Mouse (Mus musculus) gastrocnemius, postnatal 36 days (tissue): ENCODE results near the gene Ranbp10. TPM values are rescaled to one million over a fixed set of nuclear protein-coding genes. Genes with fewer than 3 reads are reported as not detected.
A peak's percentile ranks its signal among the peaks of the same experiment; 100 is the strongest.

ENCODE experiments used
- DNase-seq, 2 experiments: peaks; one replicate each; pipeline ENCODE4 v3.0.0; 2022
- intact Hi-C: fragments of 180-260 bp; cut with DNase I; formaldehyde crosslinking; loops from one replicate; pipeline ENCODE4 v1.15.1; 2025
- total RNA-seq, 2 experiments: library from RNA; stranded (reverse); gene quantifications; 2 replicates each; pipeline ENCODE4 v1.2.3; 2021

Gene Ranbp10
- total RNA-seq, 2 experiments from 2014 or later = 19.7 to 22.0 TPM

- intact Hi-C loops = no loop called here
- DNase-seq = no peak
Observed at GRCm38 (mm10) chr8:105743301-105743700, 83.8 kb downstream of the Ranbp10 start.

DNA sequence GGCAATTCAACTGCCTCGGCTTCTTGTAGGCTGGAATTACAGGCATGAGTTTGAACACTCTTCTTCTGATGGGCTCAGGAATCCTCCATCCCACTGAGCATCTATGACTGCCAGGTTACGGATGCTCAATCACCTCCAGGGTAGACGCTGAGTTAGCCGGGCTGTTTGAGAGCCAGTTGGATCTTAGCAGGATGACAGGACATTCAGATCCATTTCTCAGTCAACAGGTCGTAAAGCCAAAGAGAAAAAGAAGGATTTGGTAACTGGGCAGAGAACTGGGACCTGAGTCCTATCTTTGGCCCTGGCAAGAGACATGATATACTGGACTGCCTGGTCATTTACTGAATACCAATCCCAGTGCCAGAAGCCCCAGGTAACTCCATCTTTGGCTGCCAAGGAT is 87.9 kb downstream of the Ranbp10 start:
- peak in 1 of 2 experiments; percentile 19 for DNase-seq
- intact Hi-C loops = no loop called here

- intact Hi-C loops = no loop called here
- no peak for DNase-seq
Observed at GRCm38 (mm10) chr8:105732186-105732585, 95.0 kb downstream of the Ranbp10 start.

- DNase-seq = no peak
- intact Hi-C loops = no loop called here
Observed at GRCm38 (mm10) chr8:105727397-105728124, 99.6 kb downstream of the Ranbp10 start.

DNA sequence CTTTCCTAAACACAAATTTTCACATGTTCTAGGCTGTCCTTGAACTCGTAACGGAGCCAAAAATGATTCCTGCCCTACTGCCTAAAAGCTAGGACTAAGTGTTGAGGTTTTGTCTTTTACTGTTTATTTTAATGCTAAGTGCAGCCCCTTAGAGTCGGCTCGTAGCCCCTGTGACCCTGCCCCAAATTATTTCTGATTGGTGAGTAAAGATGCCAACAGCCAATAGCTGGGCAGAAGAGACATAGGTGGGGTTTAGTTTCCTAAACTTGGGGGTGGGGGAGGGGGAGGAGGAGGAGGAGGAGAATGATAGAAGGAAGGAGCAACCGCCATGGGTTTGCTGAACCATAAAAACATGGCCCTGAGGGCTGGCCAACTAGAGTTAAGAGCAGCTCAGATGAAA is 101.4 kb downstream of the Ranbp10 start:
- no peak for DNase-seq
- intact Hi-C loops = no loop called here

DNA sequence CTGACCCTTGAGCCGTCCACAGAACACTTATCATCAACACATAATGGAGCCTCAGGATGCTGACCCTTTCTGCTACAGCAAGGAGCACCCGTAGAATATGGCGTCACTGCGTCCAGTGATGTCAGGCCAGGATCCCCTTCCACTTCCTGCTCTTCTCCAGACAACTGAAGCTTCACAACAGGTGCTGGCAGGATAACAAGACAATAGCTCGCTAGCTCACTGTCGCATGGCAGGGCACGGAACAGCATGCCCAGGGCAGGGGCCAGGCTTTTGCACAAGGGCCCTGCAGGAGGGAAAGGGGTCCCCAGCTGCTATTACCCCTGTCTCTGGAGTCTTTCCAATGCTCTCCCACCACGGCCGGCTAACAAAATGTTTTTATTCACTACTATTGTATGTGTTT is 104.3 kb downstream of the Ranbp10 start:
- no peak for DNase-seq
- intact Hi-C loops = no loop called here

GRCm38 (mm10) chr8:105719637-105720036 is 107.5 kb downstream of the Ranbp10 start:
- intact Hi-C loops = loop anchor here (10.0 kb wide), 1 partner anchor 305 kb away; no protein-coding TSS in a partner anchor
- DNase-seq = no peak

Other genes with a start within 250 kb of the Ranbp10 start
- gene Ripor1, start 222.1 kb downstream of the Ranbp10 start, total RNA-seq = 10 to 100 TPM; 15.1 to 18.2 TPM
- 10 to 100 TPM; 27.0 to 29.9 TPM for gene Ctcf, start 190.8 kb downstream of the Ranbp10 start, total RNA-seq
- under 1 TPM in 1 of 2 experiments, not detected in 1; 0.56 TPM for gene Agrp, start 190.0 kb downstream of the Ranbp10 start, total RNA-seq
- 1 to 10 TPM in 1 of 2 experiments, not detected in 1; 1.1 TPM for gene Carmil2, start 141.1 kb downstream of the Ranbp10 start, total RNA-seq
- 1 to 10 TPM; 6.6 to 6.7 TPM for gene Acd, start 126.2 kb downstream of the Ranbp10 start, total RNA-seq
- 1 to 10 TPM; 4.7 to 6.7 TPM for gene Pard6a, start 126.2 kb downstream of the Ranbp10 start, total RNA-seq
- gene 4933405L10Rik, start 119.7 kb downstream of the Ranbp10 start, total RNA-seq = not detected
- gene Enkd1, start 119.1 kb downstream of the Ranbp10 start, total RNA-seq = 1 to 10 TPM in 1 of 2 experiments, under 1 TPM in 1; 0.48 to 1.2 TPM
- gene Gfod2, start 68.7 kb downstream of the Ranbp10 start, total RNA-seq = 1 to 10 TPM; 6.6 to 6.8 TPM
- gene Tsnaxip1, start 381 bp upstream of the Ranbp10 start, total RNA-seq = not detected
- gene Cenpt, start 25.9 kb upstream of the Ranbp10 start, total RNA-seq = 1 to 10 TPM; 1.1 to 1.2 TPM
- 10 to 100 TPM; 19.0 TPM for gene Thap11, start 27.8 kb upstream of the Ranbp10 start, total RNA-seq
- 10 to 100 TPM; 38.4 to 52.9 TPM for gene Nutf2, start 33.2 kb upstream of the Ranbp10 start, total RNA-seq
- 10 to 100 TPM; 17.6 to 20.1 TPM for gene Edc4, start 53.5 kb upstream of the Ranbp10 start, total RNA-seq
- gene Nrn1l, start 66.2 kb upstream of the Ranbp10 start, total RNA-seq = under 1 TPM in 1 of 2 experiments, not detected in 1; 0.59 TPM
- gene Pskh1, start 73.1 kb upstream of the Ranbp10 start, total RNA-seq = 10 to 100 TPM in 1 of 2 experiments, 1 to 10 TPM in 1; 9.5 to 11.5 TPM
- not detected for gene Ctrl, start 106.5 kb upstream of the Ranbp10 start, total RNA-seq
- gene Psmb10, start 111.1 kb upstream of the Ranbp10 start, total RNA-seq = 10 to 100 TPM; 15.7 to 24.2 TPM
- gene Lcat, start 116.0 kb upstream of the Ranbp10 start, total RNA-seq = under 1 TPM in 1 of 2 experiments, not detected in 1; 0.25 TPM
- 10 to 100 TPM; 11.2 to 17.7 TPM for gene Slc12a4, start 138.7 kb upstream of the Ranbp10 start, total RNA-seq
- gene Dpep3, start 152.1 kb upstream of the Ranbp10 start, total RNA-seq = not detected
- 1 to 10 TPM; 9.7 to 10.0 TPM for gene Dus2, start 164.0 kb upstream of the Ranbp10 start, total RNA-seq
- not detected for gene Dpep2nb, start 178.6 kb upstream of the Ranbp10 start, total RNA-seq
- 1 to 10 TPM; 8.2 to 9.6 TPM for gene Ddx28, start 184.5 kb upstream of the Ranbp10 start, total RNA-seq
- gene Nfatc3, start 231.5 kb upstream of the Ranbp10 start, total RNA-seq = 10 to 100 TPM; 19.5 to 22.8 TPM